Mouse (Mus musculus) stomach, embryonic 14.5 days (tissue): ENCODE data around the gene Sox30. TPM values are rescaled to one million over a fixed set of nuclear protein-coding genes. Genes with fewer than 3 reads are reported as not detected.

ENCODE experiments used
- ATAC-seq: fragments of 200-750 bp; cut with Nextera tagmentation; 2 replicates; pipeline ENCODE4 v1.8.0; 2017; ENCODE audit warnings: low read depth, moderate TSS enrichment; ENCODE audit not compliant: insufficient number of reproducible peaks, insufficient read depth, low FRiP score
- H3K27ac ChIP-seq: fragments of 300-500 bp; sonication (generic); 2 replicates; pipeline ENCODE4 v1.5.1; 2014; ENCODE audit warnings: mild to moderate bottlenecking, low read length, moderate library complexity, mixed read lengths
- H3K27me3 ChIP-seq: fragments of 300-500 bp; sonication (generic); 2 replicates; pipeline ENCODE4 v1.6.1; 2014; ENCODE audit warnings: low read length, control low read depth, mixed read lengths; ENCODE audit not compliant: control insufficient read depth, insufficient read depth
- H3K36me3 ChIP-seq: fragments of 300-500 bp; sonication (generic); 2 replicates; pipeline ENCODE4 v1.6.1; 2014; ENCODE audit warnings: mild to moderate bottlenecking, control low read depth, low read length, moderate library complexity, mixed read lengths; ENCODE audit not compliant: control insufficient read depth, insufficient read depth
- H3K4me1 ChIP-seq: fragments of 300-500 bp; sonication (generic); 2 replicates; pipeline ENCODE4 v1.6.1; 2014; ENCODE audit warnings: low read length, control low read depth, mixed read lengths; ENCODE audit not compliant: control insufficient read depth, insufficient read depth
- H3K4me2 ChIP-seq: fragments of 300-500 bp; sonication (generic); replicated peaks from 2 replicates; pipeline ENCODE4 v1.6.1; 2014; ENCODE audit warnings: low read depth, low read length, control low read depth
- H3K4me3 ChIP-seq: fragments of 300-500 bp; sonication (generic); 2 replicates; pipeline ENCODE4 v1.5.1; 2014; ENCODE audit warnings: low read depth, low read length, control low read depth
- H3K9ac ChIP-seq: fragments of 300-500 bp; sonication (generic); replicated peaks from 2 replicates; pipeline ENCODE4 v1.6.1; 2014; ENCODE audit warnings: low read depth, mild to moderate bottlenecking, control low read depth, low read length, moderate library complexity, mixed read lengths
- H3K9me3 ChIP-seq: fragments of 300-500 bp; sonication (generic); 2 replicates; pipeline ENCODE4 v1.6.1; 2016; ENCODE audit warnings: low read depth, low read length, control low read depth; ENCODE audit not compliant: control insufficient read depth
- WGBS: fragments of 180-500 bp; shearing (Covaris S2); extraction: QIAGEN DNeasy Blood & Tissue Kit; methylation state at CpG from one replicate; pipeline ENCODE4 v1.1.7; 2014; 5-methylcytosine and 5-hydroxymethylcytosine counted together
- polyA plus RNA-seq: library from polyadenylated mRNA; unstranded; fragments of >200 nt; fragmentation: Nextera tagmentation; extraction: Ambion mirVana; gene quantifications from 2 replicates; pipeline ENCODE4 v1.2.1, GENCODE M21; 2014

Sox30 gene
- polyA plus RNA-seq, 1 experiment from 2014 or later = 0.23 TPM

DNA sequence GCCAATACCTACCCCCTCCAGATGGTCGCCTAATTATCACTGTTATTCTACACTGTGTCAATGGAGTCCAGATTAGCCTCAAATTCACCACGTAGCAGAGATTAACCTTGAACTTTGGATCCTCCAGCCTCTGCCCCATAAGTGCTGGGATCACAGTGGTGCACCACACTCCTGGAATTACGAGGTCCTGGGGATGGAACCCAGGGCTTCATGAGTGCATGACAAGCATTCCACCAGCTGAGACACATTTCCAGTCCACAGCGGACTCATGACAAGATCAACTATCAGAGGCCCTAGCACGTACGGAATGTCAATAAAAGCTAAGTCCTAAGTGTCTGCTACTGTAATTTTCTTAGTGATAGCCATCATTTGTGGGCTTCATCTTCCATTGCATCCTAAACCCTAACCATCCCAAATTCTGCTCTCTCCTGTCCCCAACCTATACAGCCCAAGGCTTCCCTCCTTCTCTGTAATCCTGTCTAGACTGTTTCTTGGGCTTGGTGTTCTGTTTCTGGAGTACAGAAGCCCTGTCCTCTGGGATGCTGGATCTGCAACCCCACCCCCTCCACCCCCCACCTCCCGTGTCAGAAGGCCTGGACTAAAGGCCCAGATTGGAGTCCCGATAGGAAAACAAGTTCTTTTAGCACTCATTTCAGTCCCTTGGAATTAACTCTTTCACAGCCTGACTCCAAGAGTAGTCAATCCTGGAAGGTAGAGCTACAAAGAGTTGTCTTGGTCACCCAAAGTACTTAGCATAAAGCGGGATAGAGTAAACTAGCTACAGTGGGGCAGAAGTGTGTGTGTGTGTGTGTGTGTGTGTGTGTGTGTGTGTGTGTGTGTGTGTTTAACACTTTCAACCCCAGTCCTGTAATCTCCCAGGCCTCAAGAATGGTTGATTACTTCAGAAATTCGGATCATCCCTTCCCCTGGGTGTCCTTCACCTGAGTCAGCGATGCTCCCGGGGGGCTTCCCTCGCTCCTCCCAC, 75.1 kb downstream of the Sox30 start:
- ATAC-seq = 0 out of 2 replicates have a peak, but pooled peaks have one; percentile 33
- Histone ChIP-seq H3K4me2 (peak overlapping the region; percentile 65), H3K36me3 (no peaks in the 10 kb centered on the region), H3K27me3 (no peaks in the 10 kb centered on the region), H3K27ac (peak overlapping the region; percentile 89), H3K9ac (0 out of 2 replicates have a peak overlapping the region, but pooled peaks have one; percentile 76), H3K9me3 (no peaks in the 10 kb centered on the region), H3K4me3 (peak overlapping the region; percentile 55), H3K4me1 (peaks cover 15% of the 10 kb centered on the region; the same call in 1 of the 2 replicates)
- WGBS = 19% methylated on average over 10 of the region's 13 CpGs

DNA sequence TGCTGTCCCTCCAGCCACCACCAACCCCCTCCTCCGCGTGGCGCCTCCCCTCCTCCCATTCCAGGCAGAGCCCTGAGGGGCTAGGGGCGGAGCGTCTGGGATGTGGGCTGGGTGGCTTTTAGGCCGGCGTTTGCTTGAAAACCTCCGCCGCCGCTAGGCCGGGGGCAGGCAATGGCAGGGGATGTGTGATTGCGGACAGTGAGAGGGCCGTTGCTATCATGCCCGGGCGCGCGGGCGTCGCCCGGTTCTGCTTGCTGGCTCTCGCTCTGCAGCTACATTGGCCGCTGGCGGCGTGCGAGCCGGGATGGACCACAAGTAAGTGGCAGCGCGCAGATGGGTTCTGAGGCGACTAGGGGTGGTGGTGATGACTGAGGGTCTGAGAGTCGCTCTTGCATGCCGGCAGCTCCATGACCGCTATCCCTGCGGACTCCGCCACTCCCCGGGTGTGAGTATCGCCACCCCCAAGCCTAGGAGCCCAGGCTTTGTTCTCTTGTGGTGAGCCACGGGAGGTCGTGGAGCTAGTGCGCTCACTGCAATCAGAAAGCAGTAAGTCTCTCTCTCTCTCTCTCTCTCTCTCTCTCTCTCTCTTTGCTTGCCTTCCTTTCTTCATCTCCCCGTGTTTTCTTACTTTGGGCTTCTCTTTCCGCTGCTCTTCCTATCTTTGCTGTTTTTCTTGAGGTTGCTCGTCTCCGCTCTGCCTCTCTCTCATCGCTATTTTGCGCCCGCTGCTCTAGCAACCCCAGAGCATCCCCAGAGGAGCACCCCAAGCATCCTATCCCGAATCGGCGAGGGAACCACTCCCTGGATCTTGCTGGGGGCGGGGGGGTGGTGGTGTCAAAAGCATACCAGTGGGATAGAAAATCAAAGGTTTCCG, 76.0 kb downstream of the Sox30 start, which contains the start of gene Adam19:
Gene Adam19 (plus strand): TSS at position 97 of the 874 bp plus-strand sequence.
- no peaks in the 10 kb centered on the region for H3K27me3 ChIP-seq
- peak within 1 kb of the TSS; percentile 76 for H3K9ac ChIP-seq
- H3K27ac ChIP-seq = peak within 1 kb of the TSS; percentile 89
- H3K4me1 ChIP-seq = peaks cover 15% of the 10 kb centered on the region; the same call in 1 of the 2 replicates
- H3K4me2 ChIP-seq = peak within 1 kb of the TSS; percentile 65
- H3K36me3 ChIP-seq = 0 out of 2 replicates have a peak, but pooled peaks cover 8% of the 10 kb centered on the region
- WGBS = under 1% methylated on average over 50 of the region's 51 CpGs
- H3K4me3 ChIP-seq = peak within 1 kb of the TSS; percentile 55
- peak; percentile 83 for ATAC-seq
- H3K9me3 ChIP-seq = no peaks in the 10 kb centered on the region

DNA sequence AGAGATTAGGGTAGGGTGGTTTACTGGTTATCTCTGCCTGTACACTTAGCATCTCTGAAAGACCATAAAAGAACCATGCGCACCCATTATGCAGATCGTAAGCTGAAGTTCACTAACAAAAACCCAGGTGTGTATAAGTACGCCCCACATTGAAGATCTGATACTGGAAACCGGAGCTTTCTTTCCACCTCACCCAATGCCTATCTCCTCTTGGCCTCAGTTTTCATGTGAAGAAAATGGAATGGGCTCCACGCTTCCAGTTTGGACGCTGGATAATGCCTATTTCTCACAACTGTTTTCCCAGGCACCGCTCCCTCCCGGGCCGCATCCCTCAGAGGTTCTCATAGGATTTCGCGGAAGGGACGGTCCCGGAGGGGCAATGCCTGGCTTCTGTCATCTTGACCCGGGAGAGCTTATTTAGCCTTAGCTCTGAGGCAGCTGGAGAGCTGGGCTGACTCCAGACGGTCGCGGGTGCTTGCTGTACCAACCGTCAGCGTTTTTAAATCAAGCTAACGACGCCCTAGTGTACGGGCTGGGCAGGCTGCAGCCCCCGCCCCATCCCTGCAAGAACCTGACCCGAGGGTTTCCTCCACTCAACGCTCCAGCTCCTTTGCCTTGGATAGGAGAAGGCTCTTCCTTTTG, 76.8 kb downstream of the Sox30 start:
- H3K4me1 ChIP-seq = peaks cover 15% of the 10 kb centered on the region; the same call in 1 of the 2 replicates
- WGBS = 2% methylated on average over 25 of the region's 25 CpGs
- H3K4me3 ChIP-seq = peak overlapping the region; percentile 55
- no peaks in the 10 kb centered on the region for H3K27me3 ChIP-seq
- H3K4me2 ChIP-seq = peak overlapping the region; percentile 65
- peak overlapping the region; percentile 76 for H3K9ac ChIP-seq
- H3K27ac ChIP-seq = peak overlapping the region; percentile 89
- ATAC-seq = peak; percentile 38; the same call in 1 of the 2 replicates
- no peaks in the 10 kb centered on the region for H3K9me3 ChIP-seq
- peaks cover 12% of the 10 kb centered on the region; the same call in 1 of the 2 replicates for H3K36me3 ChIP-seq

DNA sequence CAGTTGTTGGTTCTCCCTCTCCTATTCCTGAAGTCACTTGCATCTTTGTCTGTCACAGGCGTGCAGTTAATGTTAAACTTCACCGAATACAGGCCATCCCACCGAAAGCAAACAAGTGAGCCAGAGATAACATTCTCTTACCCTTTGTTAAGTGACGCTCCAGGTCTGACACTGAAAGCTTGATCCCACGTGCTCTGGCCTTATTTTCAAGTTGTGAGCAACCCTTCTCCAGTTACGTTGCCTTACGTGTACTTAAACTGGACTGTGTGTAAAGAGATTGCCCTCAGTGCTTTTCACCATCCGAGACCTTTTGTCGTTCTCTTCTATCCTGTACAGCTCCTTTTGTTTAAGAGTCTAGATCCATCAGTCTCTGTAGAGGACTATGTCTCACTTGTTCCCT, 77.9 kb downstream of the Sox30 start:
- Histone ChIP-seq H3K27me3 (no peaks in the 10 kb centered on the region), H3K9ac (peak overlapping the region; percentile 76; the same call in 1 of the 2 replicates), H3K4me2 (peak overlapping the region; percentile 65), H3K4me3 (peak overlapping the region; percentile 55), H3K36me3 (peaks cover 12% of the 10 kb centered on the region; the same call in 1 of the 2 replicates), H3K9me3 (no peaks in the 10 kb centered on the region), H3K4me1 (peaks cover 15% of the 10 kb centered on the region; the same call in 1 of the 2 replicates), H3K27ac (peak overlapping the region; percentile 27; the same call in 1 of the 2 replicates)
- ATAC-seq = no peak
- WGBS = 34% methylated on average over 9 of the region's 9 CpGs

DNA sequence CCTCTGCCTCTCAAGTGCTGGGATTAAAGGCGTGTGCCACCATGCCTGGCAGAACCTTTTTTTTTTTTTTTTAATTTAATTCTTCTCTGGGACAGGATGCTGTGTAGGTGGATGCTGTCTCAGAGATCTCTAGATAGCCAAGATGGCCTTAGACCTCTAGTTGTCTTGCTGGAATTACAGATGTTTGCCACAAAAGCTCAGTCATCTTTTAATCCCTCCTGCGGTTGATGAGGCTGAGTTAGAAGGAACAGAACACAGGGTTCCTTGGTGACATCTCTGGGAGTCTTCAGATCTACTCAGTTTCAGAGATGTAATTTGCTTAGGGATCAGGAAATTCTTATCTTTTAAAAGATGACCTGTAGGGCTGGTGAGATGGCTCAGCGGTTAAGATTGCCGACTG, 78.8 kb downstream of the Sox30 start:
- Histone ChIP-seq H3K4me3 (no peak overlapping the region), H3K27ac (no peak overlapping the region), H3K9me3 (no peaks in the 10 kb centered on the region), H3K4me2 (no peak overlapping the region), H3K36me3 (peaks cover 12% of the 10 kb centered on the region; the same call in 1 of the 2 replicates), H3K9ac (no peak overlapping the region), H3K27me3 (no peaks in the 10 kb centered on the region), H3K4me1 (peaks cover 15% of the 10 kb centered on the region; the same call in 1 of the 2 replicates)
- 97% methylated on average over 4 of the region's 4 CpGs for WGBS
- no peak for ATAC-seq

DNA sequence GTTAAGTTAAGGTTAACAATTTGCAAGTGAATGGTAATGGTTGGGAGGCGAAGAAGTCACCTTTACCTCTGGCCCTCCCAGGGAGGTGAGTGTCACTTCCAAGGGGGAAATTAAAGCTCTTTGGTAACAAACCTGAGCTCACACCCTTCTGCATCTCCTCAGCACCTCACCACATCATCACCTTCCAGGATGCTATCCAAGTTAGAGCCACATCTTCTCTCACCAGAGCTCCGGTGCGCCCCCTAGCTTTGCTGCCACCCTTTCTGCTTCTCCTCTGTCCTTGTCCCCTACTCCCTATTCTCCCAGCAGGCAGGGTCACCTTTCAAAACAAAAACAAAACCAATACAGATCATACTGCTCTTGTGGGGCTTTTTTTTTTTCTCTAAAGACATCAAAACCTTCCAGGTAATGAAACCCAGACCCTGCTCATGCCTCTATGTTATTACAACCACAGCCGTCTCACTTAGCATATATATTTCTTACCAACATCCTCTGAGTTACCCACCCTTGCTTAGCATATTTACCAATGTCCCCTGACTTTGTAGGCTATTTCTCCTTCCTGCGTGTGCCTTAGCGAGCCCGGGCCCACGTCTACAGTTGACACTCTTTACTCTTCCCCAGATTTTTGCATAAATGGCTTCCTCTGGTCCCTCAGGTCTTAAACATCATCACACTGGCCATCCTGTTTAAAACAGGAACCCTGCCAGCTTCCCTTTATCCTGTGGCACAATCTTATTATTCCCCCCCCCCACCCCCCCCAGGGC, 80.0 kb downstream of the Sox30 start:
- Histone ChIP-seq H3K4me2 (no peak overlapping the region), H3K4me1 (peaks cover 19% of the 10 kb centered on the region), H3K9ac (no peak overlapping the region), H3K36me3 (peaks cover 12% of the 10 kb centered on the region; the same call in 1 of the 2 replicates), H3K27me3 (no peaks in the 10 kb centered on the region), H3K27ac (no peak overlapping the region), H3K9me3 (no peaks in the 10 kb centered on the region), H3K4me3 (no peak overlapping the region)
- no peak for ATAC-seq
- WGBS = 65% methylated on average over 8 of the region's 8 CpGs

DNA sequence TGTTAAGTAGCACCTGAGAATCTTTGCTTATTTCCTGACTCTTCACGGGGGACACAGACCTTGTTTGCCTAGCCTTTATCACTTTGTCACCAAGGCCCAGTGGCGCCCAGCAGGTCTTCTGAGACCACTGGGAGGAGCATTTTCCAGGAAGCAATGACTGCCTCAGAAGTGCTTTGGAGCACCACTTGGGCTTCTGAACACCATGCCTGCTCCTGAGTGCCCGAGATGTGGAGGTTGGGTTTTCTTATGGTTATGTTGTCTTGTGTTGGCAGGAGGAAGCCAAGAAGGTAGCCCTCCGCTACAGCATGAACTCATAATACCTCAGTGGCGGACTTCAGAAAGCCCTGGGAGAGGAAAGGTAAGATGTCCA, 80.5 kb downstream of the Sox30 start:
- ATAC-seq = no peak
- 64% methylated on average over 5 of the region's 5 CpGs for WGBS
- Histone ChIP-seq H3K36me3 (peaks cover 12% of the 10 kb centered on the region; the same call in 1 of the 2 replicates), H3K27ac (no peak overlapping the region), H3K27me3 (no peaks in the 10 kb centered on the region), H3K4me2 (no peak overlapping the region), H3K4me3 (no peak overlapping the region), H3K9me3 (no peaks in the 10 kb centered on the region), H3K9ac (no peak overlapping the region), H3K4me1 (peaks cover 21% of the 10 kb centered on the region)
